Mouse (Mus musculus) heart, embryonic 11.5 days (tissue): ENCODE data around the gene Uba52. TPM values are rescaled to one million over a fixed set of nuclear protein-coding genes. Genes with fewer than 3 reads are reported as not detected.

ENCODE experiments used
- ATAC-seq: fragments of 200-750 bp; cut with Nextera tagmentation; replicated peaks from 2 replicates; pipeline ENCODE4 v1.8.0; 2017; ENCODE audit warnings: moderate library complexity; ENCODE audit not compliant: insufficient number of reproducible peaks, low FRiP score, low TSS enrichment
- H3K27ac ChIP-seq: fragments of 300-500 bp; sonication (generic); 2 replicates; pipeline ENCODE4 v1.5.1; 2014; ENCODE audit warnings: mild to moderate bottlenecking, low read depth, low read length
- H3K27me3 ChIP-seq: fragments of 300-500 bp; sonication (generic); 2 replicates; pipeline ENCODE4 v1.6.1; 2014; ENCODE audit warnings: mild to moderate bottlenecking, low read length, mixed read lengths; ENCODE audit not compliant: control insufficient read depth, insufficient read depth
- H3K36me3 ChIP-seq: fragments of 300-500 bp; sonication (generic); 2 replicates; pipeline ENCODE4 v1.6.1; 2014; ENCODE audit warnings: mild to moderate bottlenecking, low read length, moderate library complexity, mixed read lengths; ENCODE audit not compliant: control insufficient read depth, insufficient read depth
- H3K4me1 ChIP-seq: fragments of 300-500 bp; sonication (generic); 2 replicates; pipeline ENCODE4 v1.6.1; 2014; ENCODE audit warnings: low read length; ENCODE audit not compliant: control insufficient read depth, insufficient read depth
- H3K4me2 ChIP-seq: fragments of 300-500 bp; sonication (generic); 2 replicates; pipeline ENCODE4 v1.6.1; 2014; ENCODE audit warnings: mild to moderate bottlenecking, moderate library complexity
- H3K4me3 ChIP-seq: fragments of 300-500 bp; sonication (generic); 2 replicates; pipeline ENCODE4 v1.5.1; 2014; ENCODE audit warnings: low read depth, low read length
- H3K9ac ChIP-seq: fragments of 300-500 bp; sonication (generic); 2 replicates; pipeline ENCODE4 v1.6.1; 2014; ENCODE audit warnings: mild to moderate bottlenecking, low read depth, low read length, moderate library complexity
- H3K9me3 ChIP-seq: fragments of 300-500 bp; sonication (generic); replicated peaks from 2 replicates; pipeline ENCODE4 v1.6.1; 2016; ENCODE audit warnings: low read length; ENCODE audit not compliant: control insufficient read depth
- WGBS: fragments of 180-500 bp; shearing (Covaris S2); extraction: QIAGEN DNeasy Blood & Tissue Kit; methylation state at CpG from one replicate; pipeline ENCODE4 v1.1.7; 2014; ENCODE audit not compliant: insufficient replicate concordance; 5-methylcytosine and 5-hydroxymethylcytosine counted together
- polyA plus RNA-seq: library from polyadenylated mRNA; unstranded; fragments of >200 nt; fragmentation: Nextera tagmentation; extraction: Ambion mirVana; gene quantifications from 2 replicates; pipeline ENCODE4 v1.2.1, GENCODE M21; 2014

The Uba52 gene
- polyA plus RNA-seq, 1 experiment from 2014 or later = 827 TPM

DNA sequence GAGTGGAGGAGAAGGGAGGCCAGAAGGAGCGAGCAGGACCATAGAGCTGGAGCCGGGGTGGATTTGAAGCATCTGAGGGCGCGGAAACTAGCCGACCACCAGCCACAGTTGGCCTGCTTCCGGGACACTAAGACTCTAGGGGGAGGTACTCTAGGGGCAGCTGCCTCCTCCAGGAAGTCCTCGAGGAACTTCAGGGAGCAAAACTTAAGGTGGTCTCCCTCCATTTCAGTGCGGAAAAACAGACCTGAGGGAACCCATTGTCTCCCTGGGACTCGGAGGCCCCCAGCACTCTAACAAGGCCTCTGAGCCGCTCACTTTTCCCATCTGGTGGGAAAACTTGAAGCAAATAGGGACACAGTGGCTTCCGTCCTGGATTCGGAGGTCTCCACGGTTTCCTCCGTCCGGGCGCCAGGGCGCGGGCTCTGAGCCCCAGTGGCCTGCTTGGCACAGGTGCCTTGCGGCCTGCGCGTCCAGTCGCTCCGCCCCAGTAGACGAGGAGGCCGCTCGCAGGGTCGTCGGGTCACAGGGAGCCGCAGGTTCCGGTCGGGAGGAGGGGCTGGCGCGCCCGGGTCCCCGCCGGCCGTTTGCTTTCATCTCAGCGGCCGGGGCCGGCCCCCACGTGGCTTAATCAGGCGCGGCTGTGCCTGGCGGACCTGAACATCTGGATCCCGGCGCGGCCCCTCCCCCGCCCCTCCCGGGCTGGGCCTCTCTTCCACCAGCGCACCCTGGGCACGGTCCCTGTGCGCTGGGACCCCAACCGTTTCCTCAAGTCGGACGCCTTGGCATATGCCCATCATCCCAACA lies 22.4 kb downstream of the Uba52 start:
- ATAC-seq = 0 out of 2 replicates have a peak, but pooled peaks have one; percentile 33
- Histone ChIP-seq H3K27me3 (peaks cover 98% of the 10 kb centered on the region), H3K36me3 (no peaks in the 10 kb centered on the region), H3K4me3 (peak overlapping the region; percentile 46), H3K27ac (no peak overlapping the region), H3K4me2 (peak overlapping the region; percentile 70), H3K4me1 (peaks cover 36% of the 10 kb centered on the region), H3K9ac (peak overlapping the region; percentile 46; the same call in 1 of the 2 replicates), H3K9me3 (no peaks in the 10 kb centered on the region)
- 3% methylated on average over 55 of the region's 55 CpGs for WGBS

DNA sequence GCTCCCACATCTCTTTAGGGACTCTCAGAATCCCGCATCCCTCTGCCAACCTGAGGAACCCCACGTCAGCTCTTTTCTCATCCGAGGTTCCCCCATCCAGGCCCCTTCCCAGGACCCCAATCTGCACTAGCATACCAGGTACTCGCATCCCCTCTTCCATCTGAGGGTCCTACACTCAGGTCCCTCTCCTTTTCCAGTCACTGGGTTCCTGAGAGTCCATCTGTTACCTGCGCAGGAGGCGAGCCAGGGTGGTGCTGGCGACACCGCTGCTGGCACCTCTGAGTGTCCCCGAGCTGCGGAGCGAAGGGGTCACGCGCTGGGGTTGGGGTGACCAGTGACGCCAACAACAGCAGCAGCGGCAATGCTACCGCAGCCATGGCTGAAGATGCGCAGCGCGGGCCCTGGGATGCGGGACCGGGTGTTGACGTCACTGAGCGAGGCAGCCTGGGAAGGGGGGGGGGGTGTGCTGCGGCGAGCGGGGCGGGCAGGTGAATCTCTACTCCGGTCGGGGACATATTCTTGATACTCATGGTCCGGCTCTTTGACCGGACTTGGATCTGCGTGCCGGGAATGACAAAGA lies 23.6 kb downstream of the Uba52 start, which contains the start of gene Tmem59l:
Tmem59l (minus strand) TSS at position 418 of the 580 bp plus-strand sequence.
- H3K27me3 ChIP-seq = peaks cover 94% of the 10 kb centered on the region
- 5% methylated on average over 33 of the region's 33 CpGs for WGBS
- peaks cover 29% of the 10 kb centered on the region for H3K4me1 ChIP-seq
- peak within 1 kb of the TSS; percentile 46 for H3K4me3 ChIP-seq
- H3K9ac ChIP-seq = peak within 1 kb of the TSS; percentile 46; the same call in 1 of the 2 replicates
- no peaks in the 10 kb centered on the region for H3K36me3 ChIP-seq
- H3K4me2 ChIP-seq = peak within 1 kb of the TSS; percentile 70
- no peak for ATAC-seq
- no peak within 1 kb of the TSS for H3K27ac ChIP-seq
- H3K9me3 ChIP-seq = no peaks in the 10 kb centered on the region

DNA sequence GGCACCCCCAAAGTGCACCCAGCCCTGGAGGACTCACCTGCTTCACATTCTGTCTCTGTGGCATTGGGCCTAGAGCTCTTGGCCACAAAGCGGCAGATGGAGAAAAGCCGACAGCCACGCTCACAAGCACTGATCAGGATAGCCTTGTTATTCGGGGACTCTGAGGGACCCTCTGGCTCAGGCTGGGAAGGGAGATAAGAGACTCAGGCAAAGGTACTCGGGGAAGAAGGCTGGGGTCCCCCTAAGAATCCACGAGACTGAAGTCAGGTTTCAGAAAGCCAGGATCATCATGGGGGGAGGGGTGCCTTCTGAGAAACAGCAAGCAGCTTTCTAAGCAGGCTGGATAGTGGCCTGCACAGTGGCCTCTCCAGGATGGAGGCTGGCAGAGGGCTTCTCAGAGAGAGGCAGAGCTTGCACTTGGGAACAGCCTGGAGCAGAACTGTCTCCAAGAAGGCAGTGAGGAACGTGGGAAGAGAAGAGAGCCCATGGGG lies 24.4 kb downstream of the Uba52 start:
- no peak overlapping the region for H3K9ac ChIP-seq

DNA sequence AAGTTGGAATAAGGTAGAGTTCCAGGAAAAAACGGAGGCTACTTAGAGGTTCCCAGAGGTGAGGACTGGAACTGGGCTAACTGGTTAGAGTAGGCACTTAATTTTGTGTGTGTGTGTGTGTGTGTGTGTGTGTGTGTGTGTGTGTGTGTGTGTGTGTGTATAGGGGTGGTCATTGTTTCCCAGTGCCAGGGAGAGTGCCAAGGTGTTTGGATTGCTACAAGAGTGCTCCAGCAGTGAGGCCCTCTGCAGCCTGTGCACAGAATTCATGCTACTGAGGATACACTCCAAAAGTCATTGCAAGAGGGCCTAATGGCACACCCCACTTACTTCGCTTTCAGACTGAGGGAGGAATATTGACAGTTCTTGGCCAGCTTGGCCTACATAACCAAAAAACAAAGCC lies 27.7 kb downstream of the Uba52 start:
- WGBS = 37% methylated on average over 2 of the region's 2 CpGs
- H3K9ac ChIP-seq = no peak overlapping the region
- H3K4me3 ChIP-seq = no peak overlapping the region
- H3K9me3 ChIP-seq = no peaks in the 10 kb centered on the region
- no peak overlapping the region for H3K27ac ChIP-seq
- ATAC-seq = no peak
- peaks cover 4% of the 10 kb centered on the region for H3K4me1 ChIP-seq
- H3K36me3 ChIP-seq = no peaks in the 10 kb centered on the region
- no peak overlapping the region for H3K4me2 ChIP-seq
- peaks cover 70% of the 10 kb centered on the region for H3K27me3 ChIP-seq

More for the DNA sequence above, 24.4 kb downstream of the Uba52 start:
- WGBS = 30% methylated on average over 7 of the region's 7 CpGs
- no peak for ATAC-seq
- H3K36me3 ChIP-seq = no peaks in the 10 kb centered on the region
- no peak overlapping the region for H3K4me2 ChIP-seq
- H3K27me3 ChIP-seq = peaks cover 89% of the 10 kb centered on the region
- H3K9me3 ChIP-seq = no peaks in the 10 kb centered on the region
- H3K27ac ChIP-seq = no peak overlapping the region
- no peak overlapping the region for H3K4me3 ChIP-seq
- peaks cover 29% of the 10 kb centered on the region for H3K4me1 ChIP-seq

DNA sequence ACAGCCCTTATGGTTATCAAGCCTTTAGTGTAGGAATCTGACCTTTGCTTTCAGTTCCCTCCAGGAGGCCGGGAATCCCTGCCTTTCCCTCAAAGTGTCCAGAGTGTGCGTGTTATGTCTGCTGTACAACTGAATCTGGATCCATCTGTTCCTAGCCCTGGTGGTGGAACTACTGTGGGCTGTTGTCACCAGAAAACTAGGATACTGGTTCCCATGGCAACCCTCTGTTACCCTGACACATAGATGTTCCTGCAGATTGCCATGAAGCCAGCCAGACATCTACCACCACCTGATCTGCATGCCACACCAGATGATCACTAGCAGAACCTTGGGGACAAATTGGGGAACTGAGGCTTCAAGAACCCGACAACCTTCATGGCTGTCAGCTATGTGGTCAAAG lies 28.7 kb downstream of the Uba52 start:
- H3K27me3 ChIP-seq = peaks cover 62% of the 10 kb centered on the region
- no peak overlapping the region for H3K4me3 ChIP-seq
- H3K27ac ChIP-seq = no peak overlapping the region
- peaks cover 4% of the 10 kb centered on the region for H3K4me1 ChIP-seq
- ATAC-seq = no peak
- H3K9me3 ChIP-seq = no peaks in the 10 kb centered on the region
- 61% methylated on average over 3 of the region's 3 CpGs for WGBS
- H3K9ac ChIP-seq = no peak overlapping the region
- H3K36me3 ChIP-seq = no peaks in the 10 kb centered on the region
- no peak overlapping the region for H3K4me2 ChIP-seq

DNA sequence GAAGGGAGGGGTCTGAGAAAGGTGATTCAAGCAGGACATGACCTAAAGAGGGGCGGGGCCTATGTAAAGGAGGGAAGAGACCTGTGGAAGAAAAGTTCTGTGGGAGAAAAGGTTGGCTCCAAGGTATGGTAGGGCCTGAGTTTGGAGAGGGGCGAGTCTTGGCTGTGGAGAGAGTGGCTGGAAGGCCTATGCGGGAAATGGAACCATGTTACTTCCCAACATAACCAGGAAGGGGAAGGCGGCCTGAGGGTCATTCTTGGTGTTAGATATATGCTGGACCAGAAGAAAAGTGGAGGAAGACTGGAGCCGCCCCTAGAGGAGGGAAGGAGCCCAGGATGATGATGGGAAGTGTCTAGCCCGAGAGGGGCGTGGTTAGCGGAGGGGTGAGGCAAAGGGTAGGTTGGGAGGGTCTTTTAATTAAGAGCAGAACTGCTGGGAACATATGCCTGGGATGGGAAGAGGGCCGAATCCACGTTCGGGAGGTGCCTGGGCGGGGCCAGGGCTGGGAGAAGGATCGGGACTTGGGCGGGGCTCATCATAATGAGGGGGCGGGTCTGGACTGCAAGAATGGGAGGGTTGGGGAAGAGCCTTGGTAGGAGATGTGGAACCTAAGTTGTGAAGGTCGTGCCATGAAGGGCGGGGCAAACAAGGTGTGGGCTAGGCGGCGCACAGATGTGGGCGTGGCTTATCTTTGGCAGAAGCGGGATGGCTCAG lies 33.2 kb downstream of the Uba52 start:
- Histone ChIP-seq H3K27ac (peak overlapping the region; percentile 12; the same call in 1 of the 2 replicates), H3K9me3 (no peaks in the 10 kb centered on the region), H3K4me3 (peak overlapping the region; percentile 85), H3K4me2 (peak overlapping the region; percentile 93), H3K27me3 (peaks cover 21% of the 10 kb centered on the region; the same call in 1 of the 2 replicates), H3K4me1 (peaks cover 9% of the 10 kb centered on the region), H3K36me3 (no peaks in the 10 kb centered on the region), H3K9ac (no peak overlapping the region)
- WGBS = 2% methylated on average over 21 of the region's 21 CpGs
- ATAC-seq = peak; percentile 51

DNA sequence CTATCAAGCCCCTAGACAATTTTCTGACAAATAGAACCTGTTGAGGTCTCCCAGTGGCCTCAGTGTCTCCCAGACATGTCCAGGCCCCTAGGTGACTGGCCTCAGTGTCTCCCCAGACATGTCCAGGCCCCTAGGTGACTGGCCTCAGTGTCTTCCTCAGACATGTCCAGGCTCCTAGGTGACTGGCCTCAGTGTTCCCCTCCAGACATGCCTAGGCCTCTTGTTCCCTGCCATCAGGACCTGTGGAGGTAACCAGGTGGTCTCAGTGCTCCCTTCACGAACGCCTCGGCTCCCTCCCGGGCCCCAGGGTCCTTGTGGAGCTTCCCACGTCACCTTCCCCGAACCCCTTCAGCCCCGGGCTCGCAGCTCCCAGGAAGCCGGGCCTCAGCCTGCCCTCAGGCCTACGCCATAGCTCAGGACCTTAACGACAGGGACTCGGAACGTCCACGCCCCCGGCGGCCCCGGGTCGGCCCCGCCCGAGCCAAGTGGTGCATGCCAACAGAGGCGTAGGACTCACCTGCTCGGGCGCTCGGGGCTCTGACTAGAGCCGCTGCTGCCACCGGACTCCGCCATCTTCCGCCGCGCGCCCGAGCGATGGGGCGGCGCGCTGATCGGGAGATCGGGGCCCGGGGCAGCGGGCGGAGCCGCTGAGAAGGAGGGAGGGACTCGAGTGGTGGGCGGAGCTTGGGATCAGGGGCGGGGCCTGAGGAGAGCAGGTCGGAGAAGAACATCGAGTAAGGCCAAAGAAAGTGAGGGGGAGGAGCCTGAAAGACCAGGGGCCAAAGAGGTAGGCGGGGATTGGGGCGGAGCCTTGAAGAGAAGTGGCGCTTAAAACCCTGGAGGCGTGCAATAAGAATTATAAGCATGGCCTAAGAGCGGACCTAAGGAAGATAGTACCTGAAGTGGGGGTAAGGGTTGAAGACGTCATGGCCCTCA lies 34.0 kb downstream of the Uba52 start, which contains the start of gene Klhl26:
Klhl26 (minus strand) TSS at position 636 of the 936 bp plus-strand sequence.
- 0% methylated on average over 53 of the region's 53 CpGs for WGBS
- peak within 1 kb of the TSS; percentile 68 for H3K27ac ChIP-seq

More for the DNA sequence above, 34.0 kb downstream of the Uba52 start, which contains the start of gene Klhl26:
- Histone ChIP-seq H3K9ac (peak within 1 kb of the TSS; percentile 94), H3K27me3 (peaks cover 15% of the 10 kb centered on the region; the same call in 1 of the 2 replicates), H3K4me2 (peak within 1 kb of the TSS; percentile 93), H3K4me1 (peaks cover 9% of the 10 kb centered on the region), H3K4me3 (peak within 1 kb of the TSS; percentile 85), H3K9me3 (no peaks in the 10 kb centered on the region), H3K36me3 (no peaks in the 10 kb centered on the region)
- peak; percentile 89 for ATAC-seq
